Mouse (Mus musculus) heart, adult 18-20 months (tissue): ENCODE data around the gene Bpifa3. TPM values are rescaled to one million over a fixed set of nuclear protein-coding genes. Genes with fewer than 3 reads are reported as not detected.
"Not testable (repeated sequence)": the region's sequence is repeated elsewhere in the genome, so short reads cannot be mapped to it uniquely, and the experiment has no call there.

Source experiments
- DNase-seq, 2 experiments: peaks; one replicate each; pipeline ENCODE4 v3.0.0; 2021 to 2022; ENCODE audit warnings: mixed read lengths in 1 of 2
- long read RNA-seq, 2 experiments: library from polyadenylated mRNA; stranded (forward); transcript quantifications; one replicate each; pipeline ENCODE4 v2.0.0; 2021
- total RNA-seq, 2 experiments: library from RNA; stranded (reverse); gene quantifications; 2 replicates each; pipeline ENCODE4 v1.2.3; 2021

Gene Bpifa3
- not detected for total RNA-seq
- long read RNA-seq, experiment 1 = 0 reads
- long read RNA-seq, experiment 2 = 0 reads

DNA sequence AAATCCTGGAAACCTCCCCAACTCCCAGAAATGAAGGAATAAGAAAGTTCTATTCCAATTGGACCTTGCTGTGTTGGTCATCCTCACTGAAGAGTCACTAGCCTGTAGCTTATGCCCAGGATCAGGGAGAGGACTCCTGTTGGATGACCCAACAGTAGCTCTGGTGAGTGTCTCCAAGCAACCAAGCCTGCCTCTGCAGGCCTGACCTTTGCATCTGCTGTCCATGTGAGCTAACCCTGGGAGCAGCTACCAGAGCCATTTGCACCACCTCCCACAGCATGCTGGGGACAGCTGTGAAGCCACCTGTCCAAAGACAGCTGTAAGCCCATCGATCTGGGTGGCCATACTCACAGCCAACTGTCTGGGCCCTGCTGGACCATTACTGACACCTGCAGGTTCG, at the start of gene Bpifa3:
TSS of gene Bpifa3 (plus strand) at position 217 of the 400 bp plus-strand sequence.
- DNase-seq = no peak

DNA sequence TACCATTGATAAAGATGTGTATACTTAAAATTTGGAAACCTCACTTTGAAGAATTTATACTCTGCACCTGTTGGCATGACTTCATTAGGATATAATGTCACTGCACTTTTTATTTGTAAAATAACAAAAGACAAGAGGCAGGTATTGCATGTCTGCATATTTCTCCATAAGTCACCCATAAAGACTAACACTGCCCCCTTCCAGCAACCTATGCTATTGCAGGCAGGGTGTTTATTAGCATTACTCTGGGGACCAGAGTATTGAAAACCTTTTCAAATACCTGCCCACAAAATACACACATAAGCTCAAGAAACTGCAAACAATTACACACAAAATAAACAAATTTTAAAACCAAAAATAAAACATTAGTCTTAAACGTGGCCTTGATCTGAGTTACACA, 32.4 kb upstream of the Bpifa3 start:
- no peak for DNase-seq

DNA sequence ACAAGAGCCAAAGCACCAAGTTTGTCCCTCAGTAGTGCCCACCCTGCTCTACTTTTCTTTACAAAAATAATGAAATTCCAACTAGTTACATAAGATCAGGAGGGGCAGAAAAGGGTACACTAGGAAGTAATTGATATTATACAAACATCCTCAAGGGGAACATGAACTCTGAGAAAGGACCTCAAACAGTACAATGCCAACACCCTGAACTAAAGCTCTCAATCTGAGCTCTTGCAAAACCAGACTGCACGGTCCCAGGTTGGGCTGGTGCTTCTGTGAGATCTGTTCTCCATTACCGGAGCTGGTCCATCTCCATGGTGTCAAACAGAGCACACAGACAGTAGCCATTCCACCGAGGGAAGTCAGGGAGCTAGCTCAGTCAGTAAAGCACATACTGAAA, 12.8 kb upstream of the Bpifa3 start:
- DNase-seq = no peak

DNA sequence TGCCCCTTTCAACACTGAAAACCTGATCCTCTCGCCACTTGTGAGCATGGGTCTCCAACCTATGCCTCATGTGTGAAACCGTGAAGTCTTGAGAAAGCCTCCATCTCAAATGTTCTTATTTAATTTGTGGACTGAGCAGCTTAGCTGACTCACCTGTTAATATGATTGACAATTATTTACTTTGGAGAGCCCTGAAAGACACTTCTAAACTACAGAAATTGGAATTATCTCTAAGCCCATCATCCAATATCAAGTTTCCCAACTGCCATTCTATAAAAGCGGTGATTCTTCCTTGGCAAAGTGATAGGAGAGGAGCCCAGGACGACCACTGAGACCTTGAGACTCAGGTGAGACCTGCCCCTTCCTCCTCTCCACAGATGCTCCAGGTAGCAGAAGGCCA, 12.4 kb downstream of the Bpifa3 start, which contains the start of gene Bpifa1:
TSS of gene Bpifa1 (plus strand) at position 301 of the 400 bp plus-strand sequence.
- no peak for DNase-seq

DNA sequence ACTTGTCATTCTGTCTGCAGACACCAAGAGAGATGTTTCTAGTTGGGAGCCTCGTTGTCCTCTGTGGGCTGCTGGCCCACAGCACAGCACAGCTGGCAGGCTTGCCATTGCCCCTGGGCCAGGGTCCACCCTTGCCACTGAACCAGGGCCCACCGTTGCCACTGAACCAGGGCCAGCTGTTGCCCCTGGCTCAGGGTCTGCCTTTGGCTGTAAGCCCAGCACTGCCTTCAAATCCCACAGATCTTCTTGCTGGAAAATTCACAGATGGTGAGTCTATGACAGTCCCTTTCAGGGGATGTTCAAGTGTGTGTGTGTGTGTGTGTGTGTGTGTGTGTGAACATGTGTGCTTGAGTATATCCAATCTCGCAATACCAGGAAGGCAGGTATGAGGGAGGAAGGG, 13.6 kb downstream of the Bpifa3 start:
- DNase-seq = no peak

DNA sequence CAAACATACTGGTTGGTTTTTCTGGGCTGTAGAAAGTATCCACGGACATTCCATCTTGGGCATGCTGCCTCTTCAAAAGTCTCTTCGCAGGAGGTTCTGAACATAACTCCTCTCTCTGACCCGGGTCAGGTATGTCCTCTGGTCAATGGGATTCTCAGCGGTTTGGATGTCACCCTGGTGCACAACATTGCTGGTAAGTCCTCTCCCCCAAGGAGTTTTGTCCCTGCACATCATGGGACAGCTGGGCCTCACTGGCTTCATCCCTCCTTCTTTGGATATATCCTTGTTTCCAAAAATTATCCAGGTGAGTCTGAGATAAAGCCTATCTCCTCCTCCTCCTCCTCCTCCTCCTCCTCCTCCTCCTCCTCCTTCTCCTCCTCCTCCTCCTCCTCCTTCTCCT, 17.4 kb downstream of the Bpifa3 start:
- DNase-seq = no peak

DNA sequence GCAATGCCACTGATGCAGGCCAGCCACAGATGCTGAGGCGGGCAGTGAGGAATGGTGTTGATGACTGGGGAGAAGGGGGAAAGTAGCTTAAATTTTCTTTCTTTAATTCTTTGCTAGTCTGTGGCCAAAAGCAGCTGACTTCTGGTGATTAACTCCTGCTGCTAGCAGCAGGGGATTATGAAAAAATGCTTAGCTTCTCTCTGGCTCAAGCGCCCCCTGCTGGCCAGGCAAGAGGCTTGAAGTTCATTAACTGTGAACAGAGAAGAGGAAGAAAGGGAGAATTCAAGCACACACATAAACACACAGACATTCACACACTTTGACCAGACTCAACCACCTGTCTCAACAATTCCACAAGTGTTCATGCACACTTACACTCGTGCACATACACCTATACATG, 28.3 kb downstream of the Bpifa3 start:
- DNase-seq = peak in 1 of 2 experiments; percentile 21

DNA sequence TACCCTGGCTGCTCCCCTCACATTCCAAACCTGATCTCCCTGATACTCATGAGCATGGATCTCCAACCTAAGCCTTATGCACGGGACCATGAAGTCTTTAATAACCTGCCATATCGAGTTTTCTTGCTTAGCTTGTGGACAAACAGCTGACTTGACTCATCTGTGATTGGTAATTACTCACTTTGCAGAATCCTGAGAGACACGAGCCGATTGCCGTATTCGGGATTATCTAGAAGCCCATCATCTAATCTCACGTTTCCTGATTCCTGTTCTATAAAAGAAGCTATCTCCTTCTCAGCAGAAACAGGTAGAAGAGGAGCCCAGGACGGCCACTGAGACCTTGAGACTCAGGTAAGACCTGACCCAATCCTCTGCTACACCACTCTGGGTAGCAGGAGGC, 32.2 kb downstream of the Bpifa3 start, which contains the start of gene Bpifa5:
TSS of gene Bpifa5 (plus strand) at position 301 of the 400 bp plus-strand sequence.
- DNase-seq = no peak

DNA sequence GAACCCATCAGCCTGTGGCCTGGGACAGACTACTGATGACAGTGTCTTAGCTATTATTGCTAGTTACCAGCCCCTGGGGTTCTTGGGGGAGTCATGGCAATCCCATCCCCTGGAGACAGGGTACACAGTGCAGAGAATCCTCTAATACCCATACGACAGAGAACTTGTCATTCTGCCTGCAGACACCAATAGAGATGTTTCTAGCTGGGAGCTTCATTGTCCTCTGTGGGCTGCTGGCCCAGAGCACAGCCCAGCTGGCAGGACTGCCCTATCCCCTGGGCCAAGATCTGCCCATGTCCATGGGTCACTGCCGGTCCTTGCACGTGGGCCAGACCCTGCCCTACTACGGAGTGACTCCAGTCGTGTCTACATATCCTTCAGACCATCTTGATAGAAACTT, 33.2 kb downstream of the Bpifa3 start:
- DNase-seq = no peak

DNA sequence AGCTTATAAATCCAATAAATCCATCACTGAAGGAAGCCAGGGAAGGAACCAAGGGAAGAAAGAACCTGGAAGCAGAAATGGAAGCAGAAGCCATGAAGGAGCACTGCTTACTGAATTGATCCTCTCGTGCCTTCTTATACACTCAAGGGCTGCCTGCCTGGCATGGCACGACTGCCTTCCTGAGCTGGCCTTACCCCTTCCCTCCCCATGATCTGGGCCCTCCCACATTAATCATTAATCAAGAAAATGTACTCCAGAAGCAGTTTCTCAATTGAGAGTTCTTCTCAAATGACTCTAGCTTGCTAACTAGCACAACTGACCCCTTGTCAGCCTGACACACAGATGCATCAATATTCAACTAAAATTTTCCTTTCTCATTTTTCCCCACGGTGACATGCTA, 39.0 kb downstream of the Bpifa3 start:
- no peak for DNase-seq

DNA sequence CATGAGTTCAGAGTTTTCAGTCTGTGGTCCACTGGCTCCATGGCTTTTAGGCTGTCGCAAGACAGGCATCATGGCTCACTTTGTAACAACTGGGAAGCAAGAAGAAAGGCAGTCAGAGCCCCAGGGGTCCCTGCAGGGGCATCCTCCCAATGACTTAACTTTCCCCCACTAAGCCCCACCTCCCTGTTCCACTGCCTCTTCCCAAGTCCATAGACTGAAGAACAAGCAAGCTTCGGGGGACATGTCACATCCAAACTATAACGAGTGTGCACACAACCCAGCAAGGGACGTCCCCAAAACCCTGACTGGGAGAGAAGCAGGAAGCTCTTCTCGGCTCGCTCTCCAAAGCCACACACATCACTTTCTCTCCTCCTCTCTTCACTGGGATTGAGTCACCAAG, 41.5 kb downstream of the Bpifa3 start:
- DNase-seq = no peak

DNA sequence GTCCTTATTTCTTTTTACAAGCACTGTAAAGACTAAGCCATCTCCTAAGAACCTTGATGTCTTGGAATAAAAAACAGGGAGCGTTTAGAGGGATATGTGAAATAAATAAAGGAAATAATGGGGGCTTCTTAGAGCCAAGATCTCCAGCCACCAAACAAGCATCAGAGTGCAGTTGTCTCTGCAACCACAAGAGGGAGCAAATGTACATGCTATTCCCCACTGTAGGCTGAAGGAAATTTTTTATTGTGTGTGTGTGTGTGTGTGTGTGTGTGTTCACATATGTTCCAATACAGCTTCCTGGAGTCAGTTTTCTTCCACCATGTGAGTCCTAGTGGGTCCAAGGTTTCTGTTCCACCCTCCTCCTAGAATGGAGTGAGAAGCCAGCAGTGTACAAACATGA, 43.2 kb downstream of the Bpifa3 start:
- DNase-seq = peak in 1 of 2 experiments; percentile 51

DNA sequence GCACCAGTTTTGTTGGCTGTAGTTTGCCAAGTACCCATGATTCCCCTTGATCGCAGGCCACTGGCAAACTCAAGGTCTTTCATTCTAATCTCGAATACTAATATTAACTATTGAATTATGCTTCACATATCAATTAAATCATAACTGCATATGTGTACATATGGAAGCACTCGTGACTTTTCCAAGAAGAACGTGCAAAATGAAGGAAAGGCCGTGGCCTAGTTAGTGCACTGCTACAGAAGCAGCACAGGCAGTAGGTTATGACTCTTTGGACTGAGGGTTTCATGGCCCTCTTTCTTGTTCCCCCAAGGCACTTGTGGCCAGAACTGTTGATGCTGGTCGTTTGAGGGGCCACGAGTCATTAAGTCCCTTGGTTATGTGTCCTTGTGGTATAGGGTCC, 51.8 kb downstream of the Bpifa3 start:
- DNase-seq = not testable (repeated sequence)

DNA sequence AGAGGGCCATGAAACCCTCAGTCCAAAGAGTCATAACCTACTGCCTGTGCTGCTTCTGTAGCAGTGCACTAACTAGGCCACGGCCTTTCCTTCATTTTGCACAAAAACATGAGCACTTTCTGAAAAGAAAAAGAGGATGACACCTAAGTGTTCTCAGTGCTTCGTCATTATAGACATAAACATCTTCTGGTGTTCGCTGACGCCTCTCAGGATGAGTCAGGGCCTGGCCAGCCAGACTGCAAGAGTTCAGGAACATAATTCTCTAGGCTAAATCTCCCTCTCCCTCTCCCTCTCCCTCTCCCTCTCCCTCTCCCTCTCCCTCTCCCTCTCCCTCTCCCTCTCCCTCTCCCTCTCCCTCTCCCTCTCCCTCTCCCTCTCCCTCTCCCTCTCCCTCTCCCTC, 52.9 kb downstream of the Bpifa3 start:
- not testable (repeated sequence) for DNase-seq

DNA sequence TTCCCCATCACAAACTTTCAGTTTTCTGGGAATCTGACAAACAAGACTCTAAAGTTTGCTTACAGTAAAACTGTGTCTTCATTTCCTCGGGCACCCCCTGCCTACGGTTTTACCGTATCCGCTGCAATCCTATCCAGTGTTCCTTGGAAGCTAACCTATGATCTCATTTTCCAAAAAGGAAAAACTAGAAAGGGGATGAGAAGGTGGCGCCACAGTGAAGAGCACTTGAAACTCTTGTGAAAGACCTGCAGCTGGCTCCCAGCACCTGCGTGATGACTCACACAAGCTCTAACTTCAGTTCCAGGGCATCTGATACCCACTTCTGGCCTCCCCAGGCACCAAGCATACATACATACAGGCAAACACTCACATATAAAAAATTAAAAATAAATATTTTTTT, 55.2 kb downstream of the Bpifa3 start:
- DNase-seq = no peak

DNA sequence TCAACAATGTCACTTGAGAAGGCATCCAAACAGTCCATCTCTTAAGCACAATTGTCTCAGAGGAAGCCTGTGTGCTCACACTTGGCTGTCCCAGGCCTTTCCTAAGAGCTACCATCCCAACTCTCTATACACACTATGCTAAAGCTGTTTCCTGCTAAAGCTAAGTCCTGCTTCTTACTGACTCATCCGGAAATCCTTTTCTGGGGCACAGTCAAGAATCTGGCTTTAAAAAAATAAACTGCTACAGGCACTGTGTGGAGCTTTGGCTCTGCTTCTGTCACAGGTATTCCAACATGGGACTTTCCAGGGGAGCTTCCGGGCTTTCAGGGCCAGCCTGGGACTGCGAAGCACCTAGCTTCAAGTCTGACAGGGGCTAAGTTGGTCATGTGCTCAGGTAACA, 55.6 kb downstream of the Bpifa3 start:
- no peak for DNase-seq

DNA sequence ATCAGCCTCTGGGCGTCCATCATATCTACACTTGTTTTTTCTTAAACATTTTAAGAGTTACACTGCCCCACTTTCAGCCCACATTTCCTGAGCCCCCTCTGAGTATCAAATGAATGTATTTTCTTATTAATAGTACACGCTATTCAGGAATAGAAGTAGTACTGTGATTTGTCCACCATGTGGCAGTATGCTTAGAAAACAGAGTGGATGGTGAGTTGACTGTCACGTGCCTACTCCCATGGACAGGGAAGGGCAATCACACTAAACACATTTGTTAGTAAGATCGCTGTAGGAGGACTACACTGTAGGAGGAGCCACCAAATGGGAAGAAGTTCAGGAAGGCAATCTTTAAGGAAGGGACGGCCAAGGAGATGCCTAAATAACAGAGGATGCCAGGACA, 57.3 kb downstream of the Bpifa3 start:
- no peak for DNase-seq

Other genes with a start within 250 kb of the Bpifa3 start
- gene Bpifb6, start 229.9 kb upstream of the Bpifa3 start, total RNA-seq = not detected
- gene Bpifb3, start 212.1 kb upstream of the Bpifa3 start, total RNA-seq = not detected
- gene Bpifb4, start 192.1 kb upstream of the Bpifa3 start, total RNA-seq = not detected
- not detected for gene Bpifa6, start 155.4 kb upstream of the Bpifa3 start, total RNA-seq
- gene Bpifa2, start 122.1 kb upstream of the Bpifa3 start, total RNA-seq = not detected
- gene Bpifa1, start 12.5 kb downstream of the Bpifa3 start, total RNA-seq = 100 to 1,000 TPM in 1 of 2 experiments, under 1 TPM in 1; 0.72 to 404 TPM
- gene Bpifa5, start 32.3 kb downstream of the Bpifa3 start, total RNA-seq = not detected
- gene Bpifb1, start 60.5 kb downstream of the Bpifa3 start, total RNA-seq = 1 to 10 TPM in 1 of 2 experiments, not detected in 1; 9.4 TPM
- not detected for gene Bpifb5, start 93.4 kb downstream of the Bpifa3 start, total RNA-seq
- not detected for gene Bpifb9a, start 127.5 kb downstream of the Bpifa3 start, total RNA-seq
- not detected for gene Bpifb9b, start 176.9 kb downstream of the Bpifa3 start, total RNA-seq
- gene Cdk5rap1, start 242.7 kb downstream of the Bpifa3 start, total RNA-seq = 10 to 100 TPM; 17.3 to 22.8 TPM